Mouse (Mus musculus): Measurements from ENCODE around the gene C1qtnf1.

Gene C1qtnf1

GRCm38 (mm10) chr11:118434093-118434492 lies 6.1 kb downstream of the C1qtnf1 start:
- no peak for DNase-seq (ENCODE audit: low read depth, low spot score)

GRCm38 (mm10) chr11:118436471-118436935 lies 8.5 kb downstream of the C1qtnf1 start:
- no peak for DNase-seq (ENCODE audit: low read depth, low spot score)

GRCm38 (mm10) chr11:118438665-118439414 lies 10.8 kb downstream of the C1qtnf1 start:
- no peak for DNase-seq (ENCODE audit: low read depth, low spot score)

GRCm38 (mm10) chr11:118442691-118443090 lies 14.7 kb downstream of the C1qtnf1 start:
- DNase-seq (ENCODE audit: low read depth, low spot score) = no peak

DNA sequence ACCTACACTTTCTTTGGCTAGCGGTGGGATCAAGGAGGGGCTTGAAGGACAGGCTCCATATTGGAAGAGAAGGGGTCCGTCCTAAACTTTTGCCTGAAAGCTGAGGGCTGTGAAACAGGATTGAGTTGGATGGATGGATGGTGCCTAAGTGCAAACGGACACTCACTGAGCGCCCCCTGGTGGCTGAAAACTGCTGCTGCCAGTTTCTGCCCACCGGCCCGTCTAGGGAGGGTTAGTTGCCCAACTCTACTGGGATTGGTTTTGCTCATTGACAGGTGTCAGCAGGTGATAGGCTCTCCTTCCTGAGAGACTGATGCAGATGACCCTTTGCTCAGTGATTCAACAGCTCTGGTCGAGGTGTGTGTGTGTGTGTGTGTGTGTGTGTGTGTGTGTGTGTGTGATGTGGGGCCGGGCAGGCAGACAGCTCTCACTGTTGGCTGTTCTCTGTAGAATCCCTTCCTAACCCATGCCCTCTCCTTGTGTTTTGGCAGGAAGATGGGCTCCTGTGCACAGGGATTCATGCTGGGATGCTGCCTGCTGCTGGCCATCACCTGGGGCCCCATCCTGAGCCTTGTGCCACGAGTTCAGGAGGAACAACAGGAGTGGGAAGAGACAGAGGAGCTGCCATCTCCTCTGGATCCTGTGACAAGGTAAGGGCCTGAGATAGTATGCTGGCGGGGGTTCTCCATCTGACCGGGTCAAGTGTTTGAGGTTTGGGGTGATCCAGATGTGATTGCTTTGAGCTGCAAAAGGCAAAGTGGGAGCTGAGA lies 15.4 kb downstream of the C1qtnf1 start:
- DNase-seq (ENCODE audit: low read depth, low spot score) = no peak

- peak; percentile 48 for DNase-seq (ENCODE audit: low read depth, low spot score)
These were observed 17.8 kb downstream of the C1qtnf1 start for GRCm38 (mm10) chr11:118445843-118446242.

DNA sequence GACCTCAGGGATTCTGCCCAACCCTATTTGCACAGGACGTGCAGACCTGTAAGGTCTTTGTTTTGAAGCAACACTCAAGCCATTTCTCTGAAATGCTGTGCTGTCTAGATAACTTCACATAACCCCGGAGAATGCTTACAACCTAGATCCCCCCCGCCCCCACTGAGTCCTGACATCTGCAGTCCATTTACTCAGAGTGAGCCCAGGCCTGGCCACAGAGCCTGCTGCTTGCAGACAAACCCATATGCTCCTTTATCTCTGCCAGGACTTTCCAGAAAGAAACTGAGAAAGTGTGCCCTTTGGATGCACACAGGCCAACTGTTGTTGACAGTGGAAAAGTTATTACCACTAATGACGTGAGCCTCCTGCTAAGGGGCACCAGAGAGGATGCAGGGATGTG lies 19.3 kb downstream of the C1qtnf1 start:
- DNase-seq (ENCODE audit: low read depth, low spot score) = no peak

DNA sequence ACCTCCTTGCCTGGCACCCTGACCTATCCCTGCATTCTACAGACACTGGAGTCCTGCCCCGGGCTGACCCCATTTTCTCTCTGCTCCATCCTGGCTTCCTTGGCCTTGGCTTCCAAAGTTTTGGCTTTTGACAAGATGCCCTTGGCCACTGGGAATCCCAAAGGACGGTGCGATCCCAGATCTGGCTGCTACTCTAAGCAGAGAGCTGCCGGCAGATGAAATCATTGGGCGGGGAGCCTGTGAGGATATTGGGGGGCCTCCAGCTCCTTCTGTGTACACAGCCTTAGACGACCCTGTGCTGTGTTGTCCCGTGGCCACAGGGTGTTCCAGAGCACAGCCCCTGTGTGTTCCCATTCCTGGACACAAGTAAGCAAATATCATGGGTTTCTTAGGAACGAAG lies 20.4 kb downstream of the C1qtnf1 start:
- DNase-seq (ENCODE audit: low read depth, low spot score) = no peak

GRCm38 (mm10) chr11:118451211-118451610 lies 23.2 kb downstream of the C1qtnf1 start:
- no peak for DNase-seq (ENCODE audit: low read depth, low spot score)

DNA sequence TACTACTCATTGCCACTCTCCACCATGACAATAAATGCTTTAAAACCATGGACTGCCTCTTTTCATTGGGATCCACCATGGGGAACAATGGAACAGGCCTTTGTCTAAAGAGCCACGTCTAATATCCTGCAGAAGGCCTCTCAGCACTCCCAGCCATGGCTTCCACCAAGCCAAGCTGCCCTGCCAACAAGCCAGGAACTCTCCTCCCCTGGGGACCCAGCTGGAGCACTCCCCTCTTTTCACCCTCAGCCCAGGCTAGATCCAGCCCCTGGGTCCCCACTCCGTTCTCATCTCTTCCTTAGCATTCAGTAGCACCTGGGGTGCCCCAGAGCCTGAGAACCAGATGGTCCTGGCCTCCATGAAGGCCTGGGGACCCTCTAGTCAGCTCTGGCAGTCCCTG lies 25.0 kb downstream of the C1qtnf1 start:
- no peak for DNase-seq (ENCODE audit: low read depth, low spot score)

GRCm38 (mm10) chr11:118453886-118454671 lies 26.1 kb downstream of the C1qtnf1 start:
- DNase-seq (ENCODE audit: low read depth, low spot score) = no peak

GRCm38 (mm10) chr11:118455788-118456187 lies 27.8 kb downstream of the C1qtnf1 start:
- no peak for DNase-seq (ENCODE audit: low read depth, low spot score)

DNA sequence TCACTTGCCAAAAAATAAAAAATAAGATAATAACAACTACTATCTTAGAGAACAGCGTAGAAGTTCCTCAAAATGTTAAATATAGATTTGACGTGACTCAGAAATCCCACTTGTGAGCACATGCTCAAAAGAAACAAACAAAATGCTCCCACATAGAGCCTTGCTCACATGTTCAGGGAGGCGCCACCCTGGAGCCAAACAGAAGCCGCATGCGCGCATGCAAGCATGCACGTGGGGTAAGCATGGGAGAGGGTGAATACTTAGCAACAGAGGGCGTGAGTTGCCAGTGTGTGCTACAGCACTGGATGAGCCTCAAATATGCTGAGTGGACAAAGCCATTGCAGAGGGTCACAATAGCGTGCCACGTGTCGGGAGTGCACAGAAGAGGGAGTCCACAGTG lies 28.9 kb downstream of the C1qtnf1 start:
- no peak for DNase-seq (ENCODE audit: low read depth, low spot score)

GRCm38 (mm10) chr11:118459051-118459450 lies 31.0 kb downstream of the C1qtnf1 start:
- DNase-seq (ENCODE audit: low read depth, low spot score) = no peak

GRCm38 (mm10) chr11:118459536-118459935 lies 31.5 kb downstream of the C1qtnf1 start:
- no peak for DNase-seq (ENCODE audit: low read depth, low spot score)

GRCm38 (mm10) chr11:118460280-118460679 lies 32.3 kb downstream of the C1qtnf1 start:
- peak; percentile 17 for DNase-seq (ENCODE audit: low read depth, low spot score)

- DNase-seq (ENCODE audit: low read depth, low spot score) = no peak
These were observed 39.5 kb downstream of the C1qtnf1 start for GRCm38 (mm10) chr11:118467441-118468035.

GRCm38 (mm10) chr11:118469509-118470160 lies 41.6 kb downstream of the C1qtnf1 start:
- no peak for DNase-seq (ENCODE audit: low read depth, low spot score)

- no peak for DNase-seq (ENCODE audit: low read depth, low spot score)
These were observed 42.4 kb downstream of the C1qtnf1 start for GRCm38 (mm10) chr11:118470234-118470966.

- no peak for DNase-seq (ENCODE audit: low read depth, low spot score)
These were observed 43.7 kb downstream of the C1qtnf1 start for GRCm38 (mm10) chr11:118471676-118472075.
